Mouse (Mus musculus) ovary, adult 18-20 months (tissue): ENCODE data around the gene Ubtf.
"Not testable (repeated sequence)": the region's sequence is repeated elsewhere in the genome, so short reads cannot be mapped to it uniquely, and the experiment has no call there.

ENCODE experiments used
- DNase-seq: peaks from one replicate; pipeline ENCODE4 v3.0.0; 2022; ENCODE audit warnings: low spot score, mixed read lengths

Gene Ubtf

DNA sequence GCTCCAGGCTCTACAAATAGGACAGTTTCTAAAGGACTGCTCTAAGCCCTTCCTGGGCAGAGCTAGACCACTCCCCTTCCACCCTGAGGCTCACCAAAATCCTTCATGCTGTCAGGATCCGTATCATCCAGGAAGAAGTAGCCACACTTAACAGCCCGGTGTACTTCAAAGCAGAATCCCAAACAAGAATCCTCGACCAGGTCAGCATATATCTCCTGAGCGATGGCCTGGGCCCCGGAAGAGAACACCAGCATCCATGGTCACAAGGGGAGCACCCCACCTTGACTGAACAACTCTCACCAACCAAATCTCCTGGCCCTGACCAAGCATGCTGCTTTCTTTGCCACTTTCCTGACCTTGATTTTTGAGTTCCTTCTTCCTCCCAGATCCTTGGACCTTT, 25.1 kb downstream of the Ubtf start:
- DNase-seq: no peak

DNA sequence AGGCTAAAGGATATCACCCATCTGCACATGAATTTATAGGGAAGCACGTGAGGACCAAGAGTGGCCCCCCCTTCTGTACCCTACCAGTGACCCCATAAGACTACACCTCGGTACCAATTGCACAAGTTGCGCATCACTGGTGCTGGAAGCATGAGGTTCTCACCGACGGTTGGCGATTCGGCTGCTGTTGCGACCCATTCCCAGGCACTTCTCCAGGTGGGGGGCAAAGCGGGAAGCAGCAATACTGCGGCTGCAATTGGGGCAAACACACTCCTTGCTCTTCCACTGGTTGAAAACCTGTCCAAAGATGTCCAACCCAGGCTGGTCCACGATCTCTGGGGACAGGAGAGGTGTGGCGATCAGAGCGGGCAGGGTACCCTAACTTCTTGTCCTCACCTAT, 25.6 kb downstream of the Ubtf start:
- no peak for DNase-seq

- DNase-seq: no peak
These were observed 28.4 kb downstream of the Ubtf start for GRCm38 (mm10) chr11:102291051-102291535.

- no peak for DNase-seq
These were observed 29.4 kb downstream of the Ubtf start for GRCm38 (mm10) chr11:102290141-102290540.

DNA sequence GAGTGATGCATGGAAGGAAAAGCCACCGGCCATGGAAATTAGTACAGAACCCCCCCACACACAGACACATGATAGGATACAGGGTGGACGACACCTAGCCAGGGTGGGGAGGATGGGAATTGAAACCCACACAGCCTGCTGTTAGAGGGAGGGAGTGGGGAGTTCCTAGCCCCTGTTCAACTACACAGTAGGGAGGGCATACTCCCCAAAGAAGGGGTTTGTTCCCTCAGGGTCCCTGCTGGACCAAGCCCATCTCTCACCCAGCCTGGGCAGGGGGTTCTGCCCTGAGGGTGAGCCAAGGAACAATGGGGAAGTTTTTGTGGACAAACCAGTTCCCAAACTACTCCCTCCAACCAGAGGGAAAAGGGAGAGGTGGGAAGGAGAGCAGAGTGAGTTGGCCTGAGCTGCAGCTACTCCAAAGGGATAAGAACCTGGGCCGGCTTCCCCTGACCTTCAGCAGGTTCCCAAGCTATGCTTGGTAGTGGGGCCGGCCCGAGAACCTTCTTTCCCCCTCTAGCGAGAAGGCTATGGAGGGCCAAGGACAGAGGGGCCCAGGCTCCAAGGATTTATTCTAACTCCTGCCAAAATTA, 29.9 kb downstream of the Ubtf start:
- DNase-seq: no peak

GRCm38 (mm10) chr11:102288913-102289312, 30.6 kb downstream of the Ubtf start:
- DNase-seq: no peak

GRCm38 (mm10) chr11:102288027-102288804, 31.3 kb downstream of the Ubtf start:
- no peak for DNase-seq

- DNase-seq: no peak
These were observed 32.1 kb downstream of the Ubtf start for GRCm38 (mm10) chr11:102287485-102287884.

GRCm38 (mm10) chr11:102285095-102285834, 34.3 kb downstream of the Ubtf start:
- DNase-seq: no peak

DNA sequence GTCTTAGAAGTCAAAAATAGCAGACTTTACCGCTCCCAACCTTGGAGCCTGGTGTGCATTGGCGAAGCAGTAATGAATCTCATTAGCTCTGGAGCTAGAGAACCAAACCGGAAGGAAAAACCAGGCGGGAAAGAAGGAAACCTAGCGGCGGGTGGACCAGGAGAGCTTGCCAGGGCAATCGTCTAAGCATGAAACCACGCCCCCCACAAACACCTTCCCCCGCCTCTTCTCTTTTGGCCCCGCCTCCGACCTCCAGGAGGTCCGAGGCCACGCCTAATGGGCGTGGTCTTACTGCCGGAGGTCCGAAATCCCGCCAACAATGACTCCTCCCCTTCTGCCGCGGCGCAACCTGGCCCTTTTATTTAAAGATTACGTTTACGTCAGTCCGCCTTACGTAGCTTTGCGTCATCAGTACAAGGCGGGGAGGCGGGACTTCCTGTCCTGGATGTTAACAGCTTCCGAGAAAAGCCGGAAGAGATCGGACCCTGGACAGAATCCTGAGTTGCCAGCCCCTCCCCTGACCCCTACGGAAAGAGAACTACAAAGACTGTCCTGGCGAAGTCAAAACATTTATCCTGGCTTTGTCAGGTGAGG, 34.9 kb downstream of the Ubtf start, which contains the start of gene Tmub2:
Tmub2 (plus strand) TSS at position 431 of the 594 bp plus-strand sequence.
- peak; percentile 96 for DNase-seq

- no peak for DNase-seq
These were observed 35.6 kb downstream of the Ubtf start for GRCm38 (mm10) chr11:102283922-102284321.

GRCm38 (mm10) chr11:102280267-102280666, 39.3 kb downstream of the Ubtf start:
- DNase-seq: not testable (repeated sequence)

DNA sequence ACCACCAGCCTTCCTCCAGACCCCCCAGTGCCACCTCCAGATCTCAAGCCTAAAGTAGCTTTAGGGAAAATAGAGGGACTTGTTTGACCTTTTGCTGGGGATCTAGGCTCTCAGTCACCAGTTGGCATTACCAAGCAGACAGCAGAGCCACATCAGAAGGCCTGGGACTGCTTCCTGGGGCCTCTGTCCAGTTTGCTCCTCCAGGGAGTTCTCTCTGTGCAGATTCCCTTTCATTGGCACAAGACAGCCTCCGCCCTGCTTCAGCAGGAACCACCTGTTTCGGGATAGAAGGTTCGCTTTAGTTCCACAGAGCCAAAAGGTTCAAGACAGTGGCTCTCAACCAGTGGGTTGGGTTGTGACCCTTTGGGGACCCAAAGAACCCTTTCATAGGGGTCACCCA, 39.9 kb downstream of the Ubtf start:
- DNase-seq: no peak

DNA sequence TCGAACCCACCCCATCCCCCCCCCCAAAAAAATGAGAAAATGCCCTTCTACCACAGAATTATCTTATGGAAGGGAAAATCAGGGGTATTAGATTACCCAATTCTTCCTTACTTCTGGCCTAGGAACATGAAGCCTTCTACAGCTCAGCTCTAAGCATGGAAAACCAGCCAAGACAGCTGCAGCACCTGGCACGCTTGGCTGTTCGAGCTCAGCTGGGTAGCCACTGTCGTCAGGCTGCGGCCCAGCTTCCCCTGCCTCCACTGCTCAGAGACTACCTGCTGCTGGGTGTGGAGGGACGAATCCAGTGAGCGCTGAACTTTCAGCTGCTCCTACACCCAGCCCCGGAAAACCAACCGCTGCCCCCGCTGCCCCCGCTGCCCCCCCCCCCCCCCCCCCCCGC, 41.8 kb downstream of the Ubtf start:
- no peak for DNase-seq

DNA sequence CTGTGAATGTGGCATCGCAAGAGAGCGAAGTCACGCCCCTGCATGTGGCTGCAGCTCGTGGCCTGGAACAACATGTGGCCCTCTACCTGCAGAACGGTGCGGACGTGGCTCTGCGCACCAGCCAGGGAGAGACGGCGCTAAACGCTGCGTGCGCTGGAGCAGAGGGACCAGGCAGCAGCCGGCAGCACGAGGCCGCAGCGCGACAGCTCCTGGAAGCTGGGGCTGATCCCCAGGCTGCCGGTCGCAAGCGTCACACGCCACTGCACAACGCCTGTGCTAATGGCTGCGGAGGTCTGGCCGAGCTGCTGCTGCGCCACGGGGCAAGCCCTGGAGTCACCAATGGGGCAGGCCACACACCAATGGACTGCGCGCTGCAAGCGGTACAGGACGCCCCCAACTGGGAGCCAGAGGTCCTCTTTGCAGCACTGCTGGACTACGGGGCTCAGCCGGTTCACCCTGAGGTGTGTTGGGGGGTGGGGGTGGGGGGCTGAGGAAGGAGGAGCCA, 43.1 kb downstream of the Ubtf start:
- DNase-seq: no peak

GRCm38 (mm10) chr11:102268520-102269244, 50.9 kb downstream of the Ubtf start, which contains the start of gene Asb16:
Asb16 (plus strand) TSS chr11:102268743.
- DNase-seq: no peak

DNA sequence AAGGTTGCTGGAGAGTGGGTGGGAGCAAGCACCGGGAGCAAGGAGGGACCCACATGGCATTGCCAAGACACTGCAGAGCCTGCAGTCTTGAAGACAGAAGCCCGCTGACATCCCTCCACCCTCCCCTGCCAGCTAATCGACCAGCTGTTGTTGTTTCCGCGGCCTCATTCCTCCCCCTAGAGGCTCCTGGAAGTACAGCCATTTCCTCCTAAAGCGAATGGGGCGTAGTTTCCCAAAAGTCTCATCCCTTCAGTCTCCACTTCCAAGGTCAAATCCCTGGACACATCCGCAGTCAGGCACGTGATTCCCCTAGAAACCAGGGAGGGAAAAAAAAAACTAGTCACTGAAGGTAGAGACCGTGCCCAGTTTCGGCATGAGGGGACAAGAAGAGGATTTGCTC, 52.1 kb downstream of the Ubtf start:
- peak; percentile 64 for DNase-seq

DNA sequence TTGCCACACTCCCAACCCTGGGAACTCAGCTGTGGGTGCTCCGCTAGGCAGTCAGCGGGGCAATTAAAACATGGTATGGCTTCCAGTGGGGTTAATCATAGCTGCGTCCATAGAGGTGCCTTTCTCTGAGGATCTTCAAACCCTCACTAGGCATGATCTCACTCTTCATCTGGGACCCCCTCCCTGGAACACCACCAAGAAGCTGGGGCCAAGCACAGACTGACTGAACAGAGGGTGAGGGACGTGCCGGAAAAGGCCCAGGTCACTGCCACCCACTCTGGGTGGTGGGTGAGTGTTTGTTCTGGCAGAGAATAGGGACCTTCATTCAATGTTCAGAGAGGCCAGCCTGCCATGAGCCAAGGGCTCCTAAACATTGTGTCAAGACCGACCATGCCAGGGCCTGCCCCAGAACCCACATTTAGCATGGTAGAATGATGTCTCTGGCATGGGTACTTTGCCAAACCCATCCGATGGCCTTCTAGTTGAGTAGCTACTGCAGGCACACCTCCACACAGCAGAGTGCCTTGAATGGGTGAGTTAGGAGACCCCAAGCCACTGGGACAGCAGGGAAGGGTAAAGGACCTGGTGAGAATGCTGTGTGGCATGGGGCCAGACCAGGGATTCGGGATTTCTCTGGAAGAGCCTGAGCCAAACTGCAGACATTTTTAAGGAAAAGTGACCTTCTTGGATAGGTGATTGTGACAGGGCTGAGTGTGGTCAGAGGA, 52.7 kb downstream of the Ubtf start:
- no peak for DNase-seq

DNA sequence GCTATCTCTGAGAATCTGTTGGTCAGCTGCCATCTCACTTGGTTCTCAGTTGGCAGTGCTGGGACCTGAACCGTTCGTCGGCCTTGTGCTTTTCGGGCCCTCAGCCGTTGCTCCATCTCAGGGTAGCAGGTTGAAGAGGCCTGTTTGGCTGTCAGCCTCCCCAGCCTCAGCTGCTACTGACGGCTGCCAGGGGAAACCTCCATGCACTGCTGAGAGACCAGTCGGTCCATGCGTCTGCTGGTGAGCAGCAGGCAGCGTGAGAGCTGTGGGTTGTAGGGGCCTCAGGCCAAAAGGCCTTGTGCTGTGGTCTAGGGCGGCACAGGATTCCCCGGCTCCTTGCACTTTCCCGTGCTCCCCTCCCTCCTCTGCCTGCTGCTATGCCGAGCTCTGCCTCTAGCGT, 53.7 kb downstream of the Ubtf start:
- DNase-seq: no peak

DNA sequence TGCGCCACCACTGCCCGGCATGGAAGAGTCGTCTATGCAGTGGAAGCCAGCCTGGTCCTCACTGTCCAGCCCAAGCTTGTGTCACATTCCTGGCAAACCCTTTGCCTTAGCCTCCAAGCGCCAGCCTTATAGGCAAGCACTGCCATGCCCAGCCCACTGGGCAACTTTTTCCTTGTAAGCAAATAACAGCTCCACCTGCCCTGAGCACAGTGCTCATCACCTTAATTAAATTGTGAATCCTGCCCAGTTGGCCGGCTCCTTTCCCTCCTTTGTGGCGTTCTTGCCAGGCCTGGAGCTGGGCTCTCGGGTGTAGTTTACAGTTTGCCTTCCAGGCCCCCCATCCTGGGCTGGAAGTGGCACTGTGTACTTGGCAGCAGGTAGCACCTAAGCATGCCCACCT, 56.3 kb downstream of the Ubtf start:
- DNase-seq: no peak

DNA sequence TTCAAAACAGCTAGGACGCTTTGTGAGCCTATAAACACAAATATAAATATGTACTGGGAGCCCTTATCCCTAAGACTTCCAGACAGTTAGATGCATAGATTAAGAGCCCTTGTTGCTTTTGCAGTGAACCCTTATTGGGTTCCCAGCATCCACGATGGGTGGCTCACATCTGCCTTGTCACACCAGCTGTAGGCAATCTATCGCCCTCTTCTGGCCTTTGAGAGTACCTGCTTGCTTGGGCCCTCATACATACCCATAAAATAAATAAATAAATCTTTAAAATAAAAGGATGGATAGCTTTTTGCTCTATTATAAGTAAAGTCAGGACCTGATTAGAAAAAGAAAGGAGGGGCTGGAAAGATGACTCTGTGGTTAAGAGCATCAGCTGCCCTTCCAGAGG, 61.0 kb downstream of the Ubtf start:
- DNase-seq: no peak
